Mouse (Mus musculus): Measurements from ENCODE around the gene Ptk7. TPM values are rescaled to one million over a fixed set of nuclear protein-coding genes. Genes with fewer than 3 reads are reported as not detected.

Gene Ptk7
- polyA plus RNA-seq, 1 experiment: 145 TPM

DNA sequence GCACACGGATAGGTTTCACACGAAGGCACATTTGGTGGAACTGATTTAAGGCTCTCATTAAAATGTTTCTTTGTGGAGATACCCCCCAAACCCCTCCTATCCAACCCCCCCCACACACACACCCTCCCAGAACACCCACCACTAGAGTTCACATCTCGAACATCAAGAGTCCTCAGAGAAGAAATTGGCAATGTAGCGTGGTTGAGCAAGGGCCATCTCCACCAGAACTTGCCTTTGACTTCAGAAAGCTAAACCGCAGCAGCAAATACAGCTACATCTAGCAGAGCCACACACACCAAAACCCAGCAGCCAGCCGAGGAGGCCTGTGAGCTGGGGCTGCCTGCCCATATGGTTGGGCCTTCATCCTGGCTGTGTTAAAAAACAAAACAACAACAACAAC, 1.9 kb downstream of the Ptk7 start:
- H3K4me1 ChIP-seq (ENCODE audit: control insufficient read depth, insufficient read depth, low read length): peaks cover 5% of the 10 kb centered on the region
- TF ChIP-seq POLR2A (IDR thresholded peaks at IDR 0.05; ENCODE audit: low read depth, low read length) (0 out of 2 replicates have a peak, but pooled peaks have one; percentile 24), CTCF (IDR thresholded peaks at IDR 0.05; ENCODE audit: borderline replicate concordance, insufficient read depth, low read length) (no peak)
- H3K4me3 ChIP-seq (ENCODE audit: insufficient read depth, low read length): peak overlapping the region; percentile 84
- H3K27ac ChIP-seq (ENCODE audit: insufficient read depth, low read length): peak overlapping the region; percentile 49

DNA sequence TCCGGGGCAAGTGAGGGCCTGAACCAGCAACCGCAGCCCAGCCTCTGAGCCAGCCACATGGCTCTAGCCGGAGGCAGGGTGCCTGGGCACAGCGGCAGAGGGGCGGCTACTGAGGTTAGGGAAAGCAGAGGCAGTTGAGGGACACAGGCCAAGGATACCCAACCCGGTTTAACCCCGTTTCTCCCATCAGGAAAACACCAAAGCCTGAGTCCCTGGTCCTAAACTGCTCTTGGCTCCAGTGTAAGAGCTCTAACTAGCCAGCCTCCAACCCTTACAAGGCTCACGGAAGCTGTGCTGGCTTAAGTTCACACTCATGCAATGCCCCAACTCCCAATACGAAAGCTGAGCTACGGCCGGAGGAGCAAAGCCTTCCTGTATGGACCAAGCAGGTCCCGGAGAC, 4.7 kb downstream of the Ptk7 start:
- peaks cover 9% of the 10 kb centered on the region for H3K4me1 ChIP-seq (ENCODE audit: control insufficient read depth, insufficient read depth, low read length)
- H3K27ac ChIP-seq (ENCODE audit: insufficient read depth, low read length): peak overlapping the region; percentile 93
- TF ChIP-seq CTCF (IDR thresholded peaks at IDR 0.05; ENCODE audit: borderline replicate concordance, insufficient read depth, low read length): no peak
- no peak for TF ChIP-seq POLR2A (IDR thresholded peaks at IDR 0.05; ENCODE audit: low read depth, low read length)
- no peak overlapping the region for H3K4me3 ChIP-seq (ENCODE audit: insufficient read depth, low read length)

DNA sequence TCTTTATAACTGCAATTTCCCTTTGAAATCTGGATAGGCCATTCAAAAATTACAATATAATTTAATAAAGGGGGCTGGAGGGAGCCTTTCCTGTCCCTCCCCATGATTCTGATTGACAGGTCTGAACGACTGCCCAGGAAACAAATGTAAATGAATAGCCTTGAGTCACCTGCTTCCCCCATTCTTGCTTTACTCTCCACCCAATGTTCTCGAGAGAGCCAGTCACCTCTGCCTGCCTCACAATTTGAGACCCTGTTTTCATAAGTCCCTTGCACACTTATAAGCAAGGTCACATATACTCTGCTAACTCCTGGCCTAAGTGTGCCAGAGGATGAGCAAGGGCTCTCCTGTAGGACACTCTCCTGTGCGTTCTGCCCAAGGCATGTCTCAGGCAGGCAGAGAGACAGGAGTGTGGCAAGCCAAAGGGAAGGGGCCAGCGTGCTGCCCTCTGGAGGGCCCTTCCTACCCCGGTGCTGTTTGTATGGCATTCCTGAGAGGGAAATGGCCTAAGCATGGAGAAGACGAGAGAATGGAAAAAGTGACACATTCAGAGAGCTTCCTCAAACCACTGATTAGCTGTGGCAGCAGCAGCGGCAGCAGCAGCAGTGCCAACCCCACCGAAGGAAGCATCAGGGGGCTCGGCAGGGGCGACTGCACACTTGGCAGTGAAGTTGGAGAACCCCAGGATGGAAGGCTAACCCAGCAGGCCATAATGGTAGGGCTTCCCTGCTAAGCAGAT, 5.3 kb downstream of the Ptk7 start:
- H3K27ac ChIP-seq (ENCODE audit: insufficient read depth, low read length): peak overlapping the region; percentile 93
- H3K4me1 ChIP-seq (ENCODE audit: control insufficient read depth, insufficient read depth, low read length): peaks cover 15% of the 10 kb centered on the region
- H3K4me3 ChIP-seq (ENCODE audit: insufficient read depth, low read length): no peak overlapping the region
- TF ChIP-seq POLR2A (IDR thresholded peaks at IDR 0.05; ENCODE audit: low read depth, low read length) (0 out of 2 replicates have a peak, but pooled peaks have one; percentile 22), CTCF (IDR thresholded peaks at IDR 0.05; ENCODE audit: borderline replicate concordance, insufficient read depth, low read length) (no peak)

DNA sequence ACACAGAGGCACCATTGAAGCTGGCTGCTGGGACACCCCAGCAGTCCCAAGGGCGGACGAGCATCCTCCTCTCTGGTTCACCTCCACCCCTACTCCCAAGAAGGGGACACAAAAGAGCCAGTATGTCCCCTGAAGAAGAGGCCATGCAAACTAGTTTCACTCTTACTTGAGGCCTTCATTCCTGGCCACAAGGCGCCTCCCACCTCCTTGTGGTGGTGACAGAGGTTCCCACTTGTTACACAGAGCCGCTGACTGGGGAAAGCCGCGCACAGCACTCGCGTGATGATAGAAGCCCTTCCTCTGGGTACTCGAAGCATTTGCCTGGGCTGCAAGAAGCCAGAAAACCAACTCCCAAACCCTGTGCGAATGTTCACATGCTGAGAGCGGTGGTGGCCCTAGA, 7.0 kb downstream of the Ptk7 start:
- Histone ChIP-seq H3K4me3 (ENCODE audit: insufficient read depth, low read length) (no peak overlapping the region), H3K27ac (ENCODE audit: insufficient read depth, low read length) (0 out of 2 replicates have a peak overlapping the region, but pooled peaks have one; percentile 93), H3K4me1 (ENCODE audit: control insufficient read depth, insufficient read depth, low read length) (peaks cover 29% of the 10 kb centered on the region)
- no peak for TF ChIP-seq POLR2A (IDR thresholded peaks at IDR 0.05; ENCODE audit: low read depth, low read length)
- no peak for TF ChIP-seq CTCF (IDR thresholded peaks at IDR 0.05; ENCODE audit: borderline replicate concordance, insufficient read depth, low read length)

DNA sequence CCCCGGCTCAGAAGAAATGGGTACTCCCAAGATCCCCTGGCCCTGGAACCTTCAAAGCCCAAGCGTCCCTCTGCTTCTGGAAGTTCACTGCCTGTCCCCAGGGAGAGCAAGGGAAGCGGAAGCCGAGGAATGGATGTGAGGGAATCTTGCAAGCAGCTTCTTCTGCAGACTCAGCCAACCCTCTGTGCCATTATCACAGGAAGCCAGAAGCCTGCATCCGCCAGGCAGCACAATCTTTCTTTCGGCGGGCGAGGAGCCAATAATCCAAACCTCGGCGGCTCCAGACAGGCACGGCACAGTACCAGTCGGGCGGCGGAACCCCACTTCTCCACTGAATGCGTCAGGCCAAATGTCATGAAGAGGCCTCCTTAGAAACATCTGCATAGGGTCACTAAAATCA, 8.0 kb downstream of the Ptk7 start:
- TF ChIP-seq POLR2A (IDR thresholded peaks at IDR 0.05; ENCODE audit: low read depth, low read length): no peak
- TF ChIP-seq CTCF (IDR thresholded peaks at IDR 0.05; ENCODE audit: borderline replicate concordance, insufficient read depth, low read length): no peak

DNA sequence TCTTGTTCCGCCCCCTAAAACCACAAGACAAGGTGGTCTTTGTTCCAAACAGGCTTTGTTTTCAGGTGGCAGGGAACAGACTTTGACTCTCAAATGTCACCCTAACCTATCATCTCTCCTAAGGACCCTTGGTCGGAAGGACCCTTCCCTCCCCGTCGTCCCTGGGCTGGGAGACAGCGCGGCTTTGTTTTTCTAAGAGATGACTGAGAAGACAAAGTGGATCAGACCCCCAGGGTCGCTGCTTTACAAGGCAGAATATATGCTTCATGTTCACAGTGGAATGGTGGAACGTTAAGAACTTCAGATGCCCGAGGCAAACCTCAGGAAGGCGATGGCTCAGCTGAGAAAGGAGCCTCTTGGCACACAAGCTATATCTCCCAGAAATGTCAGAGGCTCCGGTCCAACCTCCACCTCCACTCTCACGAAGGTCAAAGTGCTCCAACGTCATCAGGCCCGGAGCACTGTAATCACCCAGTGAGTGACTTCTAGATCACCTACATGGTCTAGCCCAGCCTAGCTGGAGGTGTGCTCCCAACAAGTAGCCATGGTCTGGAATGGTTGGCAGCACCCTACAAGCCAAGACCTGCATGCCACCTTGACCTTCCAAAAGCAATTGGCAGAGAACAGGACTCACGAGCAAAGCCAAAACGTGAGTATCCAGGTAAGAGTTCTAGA, 9.5 kb downstream of the Ptk7 start:
- no peak overlapping the region for H3K4me3 ChIP-seq (ENCODE audit: insufficient read depth, low read length)
- peaks cover 31% of the 10 kb centered on the region for H3K4me1 ChIP-seq (ENCODE audit: control insufficient read depth, insufficient read depth, low read length)
- TF ChIP-seq POLR2A (IDR thresholded peaks at IDR 0.05; ENCODE audit: low read depth, low read length) (no peak), CTCF (IDR thresholded peaks at IDR 0.05; ENCODE audit: borderline replicate concordance, insufficient read depth, low read length) (no peak)
- peak overlapping the region; percentile 91 for H3K27ac ChIP-seq (ENCODE audit: insufficient read depth, low read length)

More for the DNA sequence above, 8.0 kb downstream of the Ptk7 start:
- H3K4me1 ChIP-seq (ENCODE audit: control insufficient read depth, insufficient read depth, low read length): peaks cover 31% of the 10 kb centered on the region
- peak overlapping the region; percentile 91; the same call in 1 of the 2 replicates for H3K27ac ChIP-seq (ENCODE audit: insufficient read depth, low read length)
- no peak overlapping the region for H3K4me3 ChIP-seq (ENCODE audit: insufficient read depth, low read length)

DNA sequence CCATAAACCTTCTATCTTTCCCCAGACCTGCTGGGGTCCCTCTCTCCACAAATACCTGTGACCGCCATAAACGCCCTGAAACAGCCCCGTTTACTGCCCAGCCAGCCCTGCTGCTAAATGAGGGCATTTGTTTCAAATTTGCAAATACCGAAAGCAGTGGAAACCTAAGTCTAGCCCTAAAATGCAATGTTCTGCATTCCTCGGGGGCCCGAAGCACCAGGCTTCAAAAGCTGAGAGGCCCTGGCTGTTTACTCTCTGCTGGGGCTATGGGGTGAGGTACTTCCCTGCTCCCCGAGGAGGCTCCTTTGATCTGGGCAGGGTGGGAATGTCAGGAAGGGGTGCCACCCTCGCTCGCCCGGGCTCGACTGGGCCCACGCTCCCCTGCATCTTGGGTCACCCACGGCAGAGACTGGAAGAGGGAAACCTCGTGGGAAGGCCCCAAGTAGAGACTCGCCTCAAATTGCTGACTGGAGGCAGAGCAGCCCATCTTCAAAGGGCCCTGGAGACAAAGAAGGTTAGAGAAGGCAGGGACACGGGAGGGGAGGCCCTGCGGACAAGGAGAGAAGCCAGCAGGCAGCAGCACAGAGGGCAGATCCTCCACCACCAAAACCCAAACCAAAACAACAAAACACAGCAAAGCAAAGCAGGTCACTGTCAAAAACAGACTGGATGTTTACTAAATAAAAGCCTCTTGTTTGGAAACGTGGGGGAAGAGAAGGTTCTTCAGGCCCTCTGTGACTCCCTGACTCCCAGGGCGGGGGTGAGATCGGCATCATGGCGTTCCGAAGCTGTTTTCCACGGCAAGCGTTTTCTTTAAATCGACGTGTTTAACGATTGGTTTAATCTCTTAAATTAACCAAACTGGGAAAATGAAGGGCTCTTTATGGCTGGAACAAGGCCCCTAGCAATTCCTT, 10.3 kb downstream of the Ptk7 start:
- no peak overlapping the region for H3K4me3 ChIP-seq (ENCODE audit: insufficient read depth, low read length)
- H3K4me1 ChIP-seq (ENCODE audit: control insufficient read depth, insufficient read depth, low read length): peaks cover 33% of the 10 kb centered on the region
- TF ChIP-seq CTCF (IDR thresholded peaks at IDR 0.05; ENCODE audit: borderline replicate concordance, insufficient read depth, low read length) (no peak), POLR2A (IDR thresholded peaks at IDR 0.05; ENCODE audit: low read depth, low read length) (no peak)
- H3K27ac ChIP-seq (ENCODE audit: insufficient read depth, low read length): peak overlapping the region; percentile 91

DNA sequence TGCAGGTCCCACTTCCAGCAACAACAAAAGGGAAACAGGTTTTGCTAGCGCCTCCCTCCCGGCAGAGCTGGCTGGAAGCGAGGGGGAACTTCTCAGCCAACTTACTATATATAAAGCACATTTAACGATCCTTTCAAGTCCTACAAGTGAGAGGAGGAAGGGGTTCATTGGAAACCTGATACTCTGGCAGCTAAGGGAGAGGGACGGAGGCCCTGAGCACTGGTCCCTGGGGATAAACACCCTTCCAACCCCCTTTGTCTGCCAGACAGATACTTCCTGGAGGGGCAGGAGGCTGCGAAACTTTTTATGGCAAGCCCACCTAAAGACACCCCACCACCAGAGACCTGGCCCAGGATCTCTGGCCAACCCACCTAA, 10.9 kb downstream of the Ptk7 start:
- H3K4me1 ChIP-seq (ENCODE audit: control insufficient read depth, insufficient read depth, low read length): peaks cover 37% of the 10 kb centered on the region
- H3K27ac ChIP-seq (ENCODE audit: insufficient read depth, low read length): peak overlapping the region; percentile 91
- TF ChIP-seq POLR2A (IDR thresholded peaks at IDR 0.05; ENCODE audit: low read depth, low read length) (no peak), CTCF (IDR thresholded peaks at IDR 0.05; ENCODE audit: borderline replicate concordance, insufficient read depth, low read length) (no peak)
- H3K4me3 ChIP-seq (ENCODE audit: insufficient read depth, low read length): no peak overlapping the region

DNA sequence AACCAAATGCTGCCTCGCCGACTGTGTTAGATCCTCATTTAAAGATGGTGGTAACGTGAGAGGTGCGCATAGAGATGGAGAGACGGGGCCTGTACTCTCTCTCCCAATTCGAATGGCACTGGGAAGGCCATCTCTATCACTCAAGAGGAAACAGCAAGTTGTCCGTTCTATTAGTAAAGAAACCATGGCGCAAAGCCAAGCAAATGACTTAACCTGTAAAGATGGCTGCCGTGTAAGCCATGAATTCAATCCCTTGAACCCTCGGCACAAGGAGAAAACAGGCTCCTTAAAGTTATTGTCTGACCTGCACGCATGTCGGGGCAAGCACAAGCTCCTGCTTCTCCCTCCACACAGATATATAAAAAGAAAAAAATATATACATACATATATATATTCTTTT, 11.5 kb downstream of the Ptk7 start:
- H3K27ac ChIP-seq (ENCODE audit: insufficient read depth, low read length): peak overlapping the region; percentile 91
- H3K4me3 ChIP-seq (ENCODE audit: insufficient read depth, low read length): no peak overlapping the region
- TF ChIP-seq CTCF (IDR thresholded peaks at IDR 0.05; ENCODE audit: borderline replicate concordance, insufficient read depth, low read length): no peak
- no peak for TF ChIP-seq POLR2A (IDR thresholded peaks at IDR 0.05; ENCODE audit: low read depth, low read length)
- peaks cover 39% of the 10 kb centered on the region for H3K4me1 ChIP-seq (ENCODE audit: control insufficient read depth, insufficient read depth, low read length)
